Mouse (Mus musculus) heart, embryonic 13.5 days (tissue): ENCODE measurements at regions not wholly inside any gene's neighbourhood (a gene's known extent, or its start where the extent isn't known, plus 50 kb on each side); places are given as distances from the start of the nearest gene placed in this dataset.

Experiments used
- ATAC-seq: fragments of 200-750 bp; cut with Nextera tagmentation; 2 replicates; pipeline ENCODE4 v1.8.0; 2017; ENCODE audit warnings: moderate TSS enrichment; ENCODE audit not compliant: insufficient number of reproducible peaks, low FRiP score, low TSS enrichment; ENCODE audit errors: extremely low read depth
- H3K27ac ChIP-seq: fragments of 300-500 bp; sonication (generic); replicated peaks from 2 replicates; pipeline ENCODE4 v1.5.1; 2015; ENCODE audit warnings: moderate library complexity, mild to moderate bottlenecking, inconsistent platforms
- H3K27me3 ChIP-seq: fragments of 300-500 bp; sonication (generic); replicated peaks from 2 replicates; pipeline ENCODE4 v1.6.1; 2015; ENCODE audit warnings: mild to moderate bottlenecking, inconsistent platforms
- H3K36me3 ChIP-seq: fragments of 300-500 bp; sonication (generic); 2 replicates; pipeline ENCODE4 v1.6.1; 2015; ENCODE audit warnings: mild to moderate bottlenecking, inconsistent platforms
- H3K4me1 ChIP-seq: fragments of 300-500 bp; sonication (generic); 2 replicates; pipeline ENCODE4 v1.6.1; 2015; ENCODE audit warnings: inconsistent platforms
- H3K4me2 ChIP-seq: fragments of 300-500 bp; sonication (generic); 2 replicates; pipeline ENCODE4 v1.6.1; 2015; ENCODE audit warnings: inconsistent platforms, mild to moderate bottlenecking, moderate library complexity
- H3K4me3 ChIP-seq: fragments of 300-500 bp; sonication (generic); 2 replicates; pipeline ENCODE4 v1.5.1; 2015; ENCODE audit warnings: moderate library complexity, mild to moderate bottlenecking, inconsistent platforms
- H3K9ac ChIP-seq: fragments of 300-500 bp; sonication (generic); 2 replicates; pipeline ENCODE4 v1.6.1; 2015; ENCODE audit warnings: inconsistent platforms, mild to moderate bottlenecking, moderate library complexity
- H3K9me3 ChIP-seq: fragments of 300-500 bp; sonication (generic); 2 replicates; pipeline ENCODE4 v1.6.1; 2016; ENCODE audit warnings: inconsistent platforms
- WGBS: fragments of 180-500 bp; shearing (Covaris S2); methylation state at CpG from one replicate; pipeline ENCODE4 v1.1.7; 2015; ENCODE audit warnings: mixed read lengths; 5-methylcytosine and 5-hydroxymethylcytosine counted together

- Histone ChIP-seq H3K4me1 (no peaks in the 10 kb centered on the region), H3K27ac (no peak overlapping the region), H3K27me3 (no peaks in the 10 kb centered on the region), H3K36me3 (no peaks in the 10 kb centered on the region), H3K4me2 (no peak overlapping the region), H3K4me3 (no peak overlapping the region), H3K9ac (no peak overlapping the region), H3K9me3 (no peaks in the 10 kb centered on the region)
- WGBS: 84% methylated on average over 2 of the region's 2 CpGs
- no peak for ATAC-seq
Observed at GRCm38 (mm10) chr10:29786220-29786810, 250.6 kb upstream of the Rspo3 start.

GRCm38 (mm10) chr10:29736677-29737076 is 201.0 kb upstream of the Rspo3 start:
- no peak for ATAC-seq

GRCm38 (mm10) chr10:29725319-29725718 is 189.7 kb upstream of the Rspo3 start:
- Histone ChIP-seq H3K9ac (no peak overlapping the region), H3K4me1 (no peaks in the 10 kb centered on the region), H3K27ac (no peak overlapping the region), H3K9me3 (no peaks in the 10 kb centered on the region), H3K4me2 (no peak overlapping the region), H3K4me3 (no peak overlapping the region), H3K36me3 (no peaks in the 10 kb centered on the region), H3K27me3 (no peaks in the 10 kb centered on the region)
- no peak for ATAC-seq
- 80% methylated on average over 3 of the region's 3 CpGs for WGBS

More at GRCm38 (mm10) chr10:29736677-29737076, 201.0 kb upstream of the Rspo3 start:
- H3K4me3 ChIP-seq: no peak overlapping the region
- H3K4me2 ChIP-seq: no peak overlapping the region
- WGBS: 76% methylated on average over 3 of the region's 3 CpGs
- H3K27me3 ChIP-seq: no peaks in the 10 kb centered on the region
- no peaks in the 10 kb centered on the region for H3K36me3 ChIP-seq
- H3K27ac ChIP-seq: no peak overlapping the region
- no peak overlapping the region for H3K9ac ChIP-seq
- no peaks in the 10 kb centered on the region for H3K9me3 ChIP-seq
- no peaks in the 10 kb centered on the region for H3K4me1 ChIP-seq

- WGBS: 30% methylated on average over 1 of the region's 1 CpGs
- no peaks in the 10 kb centered on the region for H3K9me3 ChIP-seq
- H3K4me2 ChIP-seq: no peak overlapping the region
- ATAC-seq: no peak
- no peak overlapping the region for H3K9ac ChIP-seq
- 0 out of 2 replicates have a peak, but pooled peaks cover 2% of the 10 kb centered on the region for H3K4me1 ChIP-seq
- no peak overlapping the region for H3K27ac ChIP-seq
- H3K27me3 ChIP-seq: no peaks in the 10 kb centered on the region
- no peak overlapping the region for H3K4me3 ChIP-seq
- no peaks in the 10 kb centered on the region for H3K36me3 ChIP-seq
Observed at GRCm38 (mm10) chr10:29710967-29711366, 175.3 kb upstream of the Rspo3 start.

- no peaks in the 10 kb centered on the region for H3K27me3 ChIP-seq
- no peaks in the 10 kb centered on the region for H3K9me3 ChIP-seq
- no peak overlapping the region for H3K27ac ChIP-seq
- 0 out of 2 replicates have a peak, but pooled peaks cover 2% of the 10 kb centered on the region for H3K4me1 ChIP-seq
- ATAC-seq: no peak
- H3K4me3 ChIP-seq: no peak overlapping the region
- no peak overlapping the region for H3K4me2 ChIP-seq
- H3K36me3 ChIP-seq: no peaks in the 10 kb centered on the region
- H3K9ac ChIP-seq: no peak overlapping the region
- 9% methylated on average over 2 of the region's 2 CpGs for WGBS
Observed at GRCm38 (mm10) chr10:29708653-29709052, 173.0 kb upstream of the Rspo3 start.

- H3K4me2 ChIP-seq: peak overlapping the region; percentile 30
- H3K4me3 ChIP-seq: no peak overlapping the region
- WGBS: 37% methylated on average over 15 of the region's 15 CpGs
- H3K27ac ChIP-seq: no peak overlapping the region
- no peaks in the 10 kb centered on the region for H3K9me3 ChIP-seq
- H3K4me1 ChIP-seq: no peaks in the 10 kb centered on the region
- no peak overlapping the region for H3K9ac ChIP-seq
- no peak for ATAC-seq
- H3K27me3 ChIP-seq: no peaks in the 10 kb centered on the region
- no peaks in the 10 kb centered on the region for H3K36me3 ChIP-seq
Observed at GRCm38 (mm10) chr10:29693009-29693935, 157.6 kb upstream of the Rspo3 start.

- Histone ChIP-seq H3K27me3 (no peaks in the 10 kb centered on the region), H3K36me3 (no peaks in the 10 kb centered on the region), H3K4me3 (no peak overlapping the region), H3K9ac (no peak overlapping the region), H3K4me2 (no peak overlapping the region), H3K4me1 (no peaks in the 10 kb centered on the region), H3K9me3 (no peaks in the 10 kb centered on the region), H3K27ac (no peak overlapping the region)
- ATAC-seq: no peak
- 59% methylated on average over 3 of the region's 3 CpGs for WGBS
Observed at GRCm38 (mm10) chr10:29689529-29689928, 153.9 kb upstream of the Rspo3 start.

GRCm38 (mm10) chr10:29686982-29687381 is 151.3 kb upstream of the Rspo3 start:
- no peaks in the 10 kb centered on the region for H3K4me1 ChIP-seq
- H3K4me3 ChIP-seq: no peak overlapping the region
- no peak overlapping the region for H3K27ac ChIP-seq
- H3K9ac ChIP-seq: no peak overlapping the region
- no peaks in the 10 kb centered on the region for H3K9me3 ChIP-seq
- no peak overlapping the region for H3K4me2 ChIP-seq
- ATAC-seq: no peak
- H3K36me3 ChIP-seq: no peaks in the 10 kb centered on the region
- WGBS: 71% methylated on average over 5 of the region's 5 CpGs
- H3K27me3 ChIP-seq: no peaks in the 10 kb centered on the region

- Histone ChIP-seq H3K4me1 (no peaks in the 10 kb centered on the region), H3K27me3 (no peaks in the 10 kb centered on the region), H3K4me2 (no peak overlapping the region), H3K4me3 (no peak overlapping the region), H3K9ac (no peak overlapping the region), H3K36me3 (no peaks in the 10 kb centered on the region), H3K27ac (no peak overlapping the region), H3K9me3 (peaks cover 3% of the 10 kb centered on the region; the same call in 1 of the 2 replicates)
- ATAC-seq: no peak
- 39% methylated on average over 3 of the region's 3 CpGs for WGBS
Observed at GRCm38 (mm10) chr10:29674377-29674776, 138.7 kb upstream of the Rspo3 start.

GRCm38 (mm10) chr10:29661752-29662151 is 126.1 kb upstream of the Rspo3 start:
- no peaks in the 10 kb centered on the region for H3K4me1 ChIP-seq
- no peaks in the 10 kb centered on the region for H3K27me3 ChIP-seq
- WGBS: 80% methylated on average over 1 of the region's 1 CpGs
- no peak for ATAC-seq
- H3K4me2 ChIP-seq: no peak overlapping the region
- no peak overlapping the region for H3K4me3 ChIP-seq
- no peak overlapping the region for H3K27ac ChIP-seq
- no peaks in the 10 kb centered on the region for H3K9me3 ChIP-seq
- no peaks in the 10 kb centered on the region for H3K36me3 ChIP-seq
- H3K9ac ChIP-seq: no peak overlapping the region

- Histone ChIP-seq H3K4me2 (no peak overlapping the region), H3K9ac (no peak overlapping the region), H3K27me3 (no peaks in the 10 kb centered on the region), H3K27ac (no peak overlapping the region), H3K4me3 (no peak overlapping the region), H3K9me3 (no peaks in the 10 kb centered on the region), H3K36me3 (no peaks in the 10 kb centered on the region), H3K4me1 (no peaks in the 10 kb centered on the region)
- 58% methylated on average over 1 of the region's 1 CpGs for WGBS
- no peak for ATAC-seq
Observed at GRCm38 (mm10) chr10:29640249-29640648, 104.6 kb upstream of the Rspo3 start.
